Mouse (Mus musculus): ENCODE measurements around the gene Inpp4b.

DNA sequence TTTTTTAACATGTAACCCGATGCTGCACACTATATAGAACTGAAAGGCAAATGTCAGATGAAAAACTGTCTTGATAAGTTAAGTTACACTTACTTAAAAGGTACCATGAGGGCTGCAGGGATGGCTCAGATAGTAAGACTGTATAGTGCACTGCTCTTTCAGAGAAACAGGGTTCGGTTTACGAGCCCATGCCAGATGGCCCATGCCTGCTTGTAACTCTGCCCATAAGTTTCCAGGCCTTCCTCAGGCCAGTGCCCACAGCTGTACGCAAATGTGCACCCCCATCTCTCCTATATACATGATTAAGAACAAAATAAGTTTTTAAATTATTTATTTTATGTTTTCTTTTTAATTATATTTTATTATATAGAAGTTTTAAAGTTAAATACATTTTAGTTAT, 300.7 kb downstream of the Inpp4b start:
- no peak for TF ChIP-seq POLR2A (IDR thresholded peaks at IDR 0.05; ENCODE audit: extremely low read depth, insufficient read depth, low read length)
- no peak for TF ChIP-seq CTCF (IDR thresholded peaks at IDR 0.05; ENCODE audit: extremely low read depth, insufficient read depth, low read length)

Measured in cortical plate, adult 2 months (tissue).